Mouse (Mus musculus) small intestine, adult 2 months (tissue): ENCODE results near the gene Usf3. TPM values are rescaled to one million over a fixed set of nuclear protein-coding genes. Genes with fewer than 3 reads are reported as not detected.

Experiments
- H3K27ac ChIP-seq: fragments of 200-500 bp; 2 replicates; pipeline ENCODE4 v1.5.1; 2012; ENCODE audit warnings: low read depth, low read length, control low read depth, inconsistent platforms; ENCODE audit not compliant: insufficient read depth
- H3K27me3 ChIP-seq: fragments of 200-500 bp; 2 replicates; pipeline ENCODE4 v1.6.1; 2012; ENCODE audit warnings: mild to moderate bottlenecking, moderate library complexity, low read length, inconsistent platforms; ENCODE audit not compliant: control insufficient read depth, insufficient read depth
- H3K36me3 ChIP-seq: fragments of 200-500 bp; 2 replicates; pipeline ENCODE4 v1.6.1; 2012; ENCODE audit warnings: mild to moderate bottlenecking, low read length, control low read depth, inconsistent platforms; ENCODE audit not compliant: control insufficient read depth, insufficient read depth
- H3K4me1 ChIP-seq: fragments of 200-500 bp; 2 replicates; pipeline ENCODE4 v1.6.1; 2012; ENCODE audit warnings: low read length, inconsistent platforms, mixed read lengths; ENCODE audit not compliant: control insufficient read depth, insufficient read depth, insufficient read length
- H3K4me3 ChIP-seq: fragments of 200-500 bp; 2 replicates; pipeline ENCODE4 v1.5.1; 2012; ENCODE audit warnings: low read depth, mild to moderate bottlenecking, control low read depth, inconsistent platforms, low read length, moderate library complexity
- CTCF ChIP-seq: fragments of 200-500 bp; IDR thresholded peaks from 2 replicates; pipeline ENCODE4 v1.5.1; 2012; ENCODE audit warnings: low read depth, mild to moderate bottlenecking, control low read depth, inconsistent platforms, low read length, moderate library complexity, mixed read lengths; ENCODE audit not compliant: insufficient replicate concordance, insufficient read length; ENCODE audit errors: extremely low read depth
- POLR2A ChIP-seq: fragments of 200-500 bp; IDR thresholded peaks from 2 replicates; pipeline ENCODE4 v1.6.1; 2012; ENCODE audit warnings: low read depth, mild to moderate bottlenecking, control low read depth, inconsistent platforms, low read length, moderate library complexity
- whole genome bisulfite sequencing: fragments of 180-500 bp; shearing (Covaris S2); methylation state at CpG from one replicate; pipeline ENCODE4 v1.1.7; 2018; 5-methylcytosine and 5-hydroxymethylcytosine counted together
- polyA plus RNA-seq: library from polyadenylated mRNA; depleted of rRNA; stranded (reverse); fragments of >200 nt; gene quantifications from 2 replicates; pipeline ENCODE4 v1.2.3, GENCODE M21; 2012; rRNA removed

Usf3 gene
- polyA plus RNA-seq, 1 experiment: 6.7 TPM

GRCm38 (mm10) chr16:44270606-44271005 lies 97.6 kb downstream of the Usf3 start:
- 38% methylated on average over 5 of the region's 5 CpGs for WGBS

GRCm38 (mm10) chr16:44271371-44272038 lies 98.5 kb downstream of the Usf3 start:
- no peak for TF ChIP-seq POLR2A
- TF ChIP-seq CTCF: no peak
- Histone ChIP-seq H3K4me3 (no peak overlapping the region), H3K27ac (no peak overlapping the region), H3K27me3 (no peaks in the 10 kb centered on the region), H3K36me3 (no peaks in the 10 kb centered on the region), H3K4me1 (no peaks in the 10 kb centered on the region)
- WGBS: 79% methylated on average over 9 of the region's 9 CpGs

More at GRCm38 (mm10) chr16:44270606-44271005, 97.6 kb downstream of the Usf3 start:
- no peaks in the 10 kb centered on the region for H3K36me3 ChIP-seq
- no peak overlapping the region for H3K4me3 ChIP-seq
- no peaks in the 10 kb centered on the region for H3K27me3 ChIP-seq
- no peak overlapping the region for H3K27ac ChIP-seq
- no peaks in the 10 kb centered on the region for H3K4me1 ChIP-seq
- TF ChIP-seq CTCF (no peak), POLR2A (no peak)

Other genes with a start within 250 kb of the Usf3 start
- gene Qtrt2, start 246.4 kb upstream of the Usf3 start, polyA plus RNA-seq: 2.2 and 4.8 TPM in 2 replicates
- gene Zdhhc23, start 193.5 kb upstream of the Usf3 start, polyA plus RNA-seq: 2.2 and 3.4 TPM in 2 replicates
- 0.61 and 1.3 TPM in 2 replicates for gene Gramd1c, start 109.9 kb upstream of the Usf3 start, polyA plus RNA-seq
- gene Atp6v1a, start 33.5 kb upstream of the Usf3 start, polyA plus RNA-seq: 3.0 and 5.9 TPM in 2 replicates
- 4.0 and 7.7 TPM in 2 replicates for gene Naa50, start 33.4 kb upstream of the Usf3 start, polyA plus RNA-seq
- 2.4 and 3.8 TPM in 2 replicates for gene Sidt1, start 159.9 kb downstream of the Usf3 start, polyA plus RNA-seq
- 2.3 and 3.2 TPM in 2 replicates for gene Spice1, start 173.9 kb downstream of the Usf3 start, polyA plus RNA-seq
- not detected in 2 replicates for gene Cfap44, start 221.6 kb downstream of the Usf3 start, polyA plus RNA-seq